Mouse (Mus musculus) midbrain, embryonic 16.5 days (tissue): Measurements from ENCODE around the gene Slc9b1. TPM values are rescaled to one million over a fixed set of nuclear protein-coding genes. Genes with fewer than 3 reads are reported as not detected.

Source experiments
- ATAC-seq: fragments of 200-750 bp; cut with Nextera tagmentation; 2 replicates; pipeline ENCODE4 v1.8.0; 2017; ENCODE audit warnings: moderate TSS enrichment
- H3K27ac ChIP-seq: fragments of 300-500 bp; sonication (generic); 2 replicates; pipeline ENCODE4 v1.5.1; 2014; ENCODE audit warnings: mild to moderate bottlenecking, low read length, mixed read lengths
- H3K27me3 ChIP-seq: fragments of 300-500 bp; sonication (generic); 2 replicates; pipeline ENCODE4 v1.6.1; 2014; ENCODE audit warnings: low read depth, low read length, mixed read lengths; ENCODE audit not compliant: control insufficient read depth, insufficient read depth
- H3K36me3 ChIP-seq: fragments of 300-500 bp; sonication (generic); 2 replicates; pipeline ENCODE4 v1.6.1; 2014; ENCODE audit warnings: mild to moderate bottlenecking, low read length, moderate library complexity, mixed read lengths; ENCODE audit not compliant: control insufficient read depth, insufficient read depth
- H3K4me1 ChIP-seq: fragments of 300-500 bp; sonication (generic); 2 replicates; pipeline ENCODE4 v1.6.1; 2014; ENCODE audit warnings: mild to moderate bottlenecking, low read length, mixed read lengths; ENCODE audit not compliant: control insufficient read depth, insufficient read depth
- H3K4me2 ChIP-seq: fragments of 300-500 bp; sonication (generic); 2 replicates; pipeline ENCODE4 v1.6.1; 2014; ENCODE audit warnings: mild to moderate bottlenecking, low read length, mixed read lengths
- H3K4me3 ChIP-seq: fragments of 300-500 bp; sonication (generic); 2 replicates; pipeline ENCODE4 v1.5.1; 2014; ENCODE audit warnings: low read depth, mild to moderate bottlenecking, low read length, moderate library complexity, mixed read lengths
- H3K9ac ChIP-seq: fragments of 300-500 bp; sonication (generic); 2 replicates; pipeline ENCODE4 v1.6.1; 2014; ENCODE audit warnings: low read depth, low read length, mixed read lengths
- H3K9me3 ChIP-seq: fragments of 300-500 bp; sonication (generic); replicated peaks from 2 replicates; pipeline ENCODE4 v1.6.1; 2014; ENCODE audit warnings: mild to moderate bottlenecking, low read length, mixed read lengths; ENCODE audit not compliant: control insufficient read depth, poor library complexity, severe bottlenecking
- WGBS: fragments of 180-500 bp; shearing (Covaris S2); extraction: QIAGEN DNeasy Blood & Tissue Kit; methylation state at CpG from one replicate; pipeline ENCODE4 v1.1.7; 2014; 5-methylcytosine and 5-hydroxymethylcytosine counted together
- polyA plus RNA-seq: library from polyadenylated mRNA; unstranded; fragments of >200 nt; fragmentation: Nextera tagmentation; extraction: Ambion mirVana; gene quantifications from 2 replicates; pipeline ENCODE4 v1.2.1, GENCODE M21; 2015

Gene Slc9b1
- 0.41 TPM in 1 of 2 replicates, not detected in the other for polyA plus RNA-seq

DNA sequence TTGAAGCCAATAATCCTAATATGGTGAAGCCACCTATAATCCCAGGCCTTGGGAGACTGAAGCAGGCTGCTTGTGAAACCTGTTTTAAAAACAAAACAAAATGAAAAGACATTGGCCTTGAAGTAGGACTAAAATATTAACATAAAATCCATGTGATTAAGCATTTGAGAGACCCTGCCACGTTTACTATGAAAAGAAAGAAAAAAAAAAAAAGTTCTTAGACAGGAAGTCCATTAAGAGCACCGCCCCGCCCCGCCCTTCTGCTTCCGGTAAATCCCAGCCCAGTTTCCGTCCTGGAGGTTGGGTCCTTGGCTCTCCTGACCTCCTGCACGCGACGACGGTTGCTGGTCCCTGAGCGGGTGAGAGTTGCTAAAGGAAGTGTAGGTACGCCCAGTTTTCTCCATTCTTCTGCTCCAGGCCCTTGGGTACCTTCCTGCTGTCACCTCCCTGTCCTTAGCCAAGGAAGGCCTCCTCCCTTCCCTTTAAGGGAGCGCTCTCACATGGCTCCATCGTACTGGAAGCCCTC, at the start of gene Slc9b1:
Gene Slc9b1, plus strand, starts transcription at position 291 of the 526 bp plus-strand sequence.
- no peak for ATAC-seq
- H3K4me3 ChIP-seq: no peak within 1 kb of the TSS
- no peaks in the 10 kb centered on the region for H3K27me3 ChIP-seq
- no peak within 1 kb of the TSS for H3K9ac ChIP-seq
- no peaks in the 10 kb centered on the region for H3K36me3 ChIP-seq
- H3K27ac ChIP-seq: no peak within 1 kb of the TSS
- no peaks in the 10 kb centered on the region for H3K9me3 ChIP-seq
- H3K4me2 ChIP-seq: no peak within 1 kb of the TSS
- WGBS: 78% methylated on average over 14 of the region's 14 CpGs
- H3K4me1 ChIP-seq: no peaks in the 10 kb centered on the region

DNA sequence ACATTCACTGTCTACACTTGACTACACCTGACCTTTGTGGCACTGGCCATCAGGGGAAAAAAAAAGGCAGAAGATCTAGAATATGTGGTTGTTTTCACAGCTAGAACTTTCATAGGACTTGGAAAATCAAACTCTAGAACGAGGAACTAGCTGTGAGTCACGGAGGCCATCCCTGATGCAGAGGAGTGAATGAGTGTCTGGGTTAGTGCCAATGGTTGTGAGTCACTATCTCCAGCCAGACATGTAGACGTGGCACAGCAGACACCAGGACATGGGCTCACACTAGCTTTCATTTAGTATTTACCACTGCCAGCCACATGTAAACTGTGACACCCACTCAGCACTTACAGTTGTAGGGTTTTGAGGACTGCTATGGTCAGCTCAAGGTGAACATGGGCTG, 49.3 kb upstream of the Slc9b1 start:
- Histone ChIP-seq H3K9me3 (no peaks in the 10 kb centered on the region), H3K4me3 (no peak overlapping the region), H3K27me3 (no peaks in the 10 kb centered on the region), H3K4me2 (no peak overlapping the region), H3K4me1 (peaks cover 3% of the 10 kb centered on the region; the same call in 1 of the 2 replicates), H3K27ac (no peak overlapping the region), H3K9ac (no peak overlapping the region), H3K36me3 (no peaks in the 10 kb centered on the region)
- ATAC-seq: no peak
- WGBS: 88% methylated on average over 3 of the region's 3 CpGs

DNA sequence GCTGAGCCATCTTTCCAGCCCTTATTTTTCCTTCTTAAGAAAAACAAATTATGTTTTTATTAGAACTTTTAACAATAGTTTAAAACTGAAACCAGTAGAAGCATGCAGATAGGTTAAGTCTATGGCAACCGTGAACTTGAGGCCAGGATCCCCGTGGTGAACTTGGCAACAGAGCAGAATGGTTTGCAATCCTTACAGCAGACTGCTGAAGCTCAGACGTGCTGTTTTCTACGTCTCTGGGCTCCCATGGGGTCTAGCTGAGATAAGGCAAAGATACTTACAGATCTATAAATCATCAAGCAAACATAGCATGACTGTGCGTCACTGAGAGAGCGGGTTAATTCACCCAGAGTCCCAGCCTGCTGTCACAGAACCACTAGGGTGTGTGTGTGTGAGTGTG, 47.7 kb upstream of the Slc9b1 start:
- no peaks in the 10 kb centered on the region for H3K36me3 ChIP-seq
- H3K9ac ChIP-seq: no peak overlapping the region
- no peaks in the 10 kb centered on the region for H3K9me3 ChIP-seq
- no peak for ATAC-seq
- H3K4me3 ChIP-seq: no peak overlapping the region
- H3K27me3 ChIP-seq: no peaks in the 10 kb centered on the region
- 56% methylated on average over 6 of the region's 6 CpGs for WGBS
- H3K27ac ChIP-seq: no peak overlapping the region
- H3K4me1 ChIP-seq: peaks cover 3% of the 10 kb centered on the region; the same call in 1 of the 2 replicates
- no peak overlapping the region for H3K4me2 ChIP-seq

DNA sequence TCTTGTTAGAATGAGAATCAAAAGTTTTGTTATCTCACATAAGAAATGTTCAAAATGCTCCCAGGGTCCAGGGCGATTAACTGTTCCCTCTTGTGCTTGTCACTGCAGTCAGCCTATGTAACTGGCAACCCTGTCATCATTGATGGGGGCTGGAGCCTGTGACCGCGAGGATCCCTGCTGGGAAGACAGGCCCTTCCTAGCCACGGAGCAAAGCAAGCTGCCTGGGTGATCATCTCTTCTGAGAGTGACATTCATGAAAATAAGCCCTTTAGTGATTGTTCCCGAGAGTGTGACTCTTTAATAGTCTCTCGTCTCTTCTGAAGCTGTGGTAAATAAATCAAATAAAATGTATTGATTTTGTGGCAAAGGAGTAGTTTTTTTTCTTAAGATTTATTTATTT, 43.8 kb upstream of the Slc9b1 start:
- WGBS: 8% methylated on average over 6 of the region's 6 CpGs
- H3K36me3 ChIP-seq: no peaks in the 10 kb centered on the region
- H3K9me3 ChIP-seq: no peaks in the 10 kb centered on the region
- H3K4me3 ChIP-seq: no peak overlapping the region
- peaks cover 11% of the 10 kb centered on the region for H3K4me1 ChIP-seq
- no peak overlapping the region for H3K27ac ChIP-seq
- no peak overlapping the region for H3K9ac ChIP-seq
- no peaks in the 10 kb centered on the region for H3K27me3 ChIP-seq
- ATAC-seq: no peak
- H3K4me2 ChIP-seq: no peak overlapping the region

- H3K9me3 ChIP-seq: no peaks in the 10 kb centered on the region
- H3K4me3 ChIP-seq: no peak overlapping the region
- no peak overlapping the region for H3K27ac ChIP-seq
- no peaks in the 10 kb centered on the region for H3K27me3 ChIP-seq
- no peaks in the 10 kb centered on the region for H3K36me3 ChIP-seq
- no peak overlapping the region for H3K9ac ChIP-seq
- no peak for ATAC-seq
- peaks cover 11% of the 10 kb centered on the region for H3K4me1 ChIP-seq
- no peak overlapping the region for H3K4me2 ChIP-seq
- 9% methylated on average over 9 of the region's 9 CpGs for WGBS
These were observed 43.3 kb upstream of the Slc9b1 start for GRCm38 (mm10) chr3:135304566-135304965.

- Histone ChIP-seq H3K9ac (peak within 1 kb of the TSS; percentile 66), H3K4me3 (peak within 1 kb of the TSS; percentile 31), H3K4me2 (peak within 1 kb of the TSS; percentile 59), H3K9me3 (no peaks in the 10 kb centered on the region), H3K27ac (no peak within 1 kb of the TSS), H3K27me3 (no peaks in the 10 kb centered on the region), H3K36me3 (no peaks in the 10 kb centered on the region), H3K4me1 (peaks cover 11% of the 10 kb centered on the region)
- peak; percentile 83 for ATAC-seq
- WGBS: 11% methylated on average over 27 of the region's 28 CpGs
These were observed 40.2 kb upstream of the Slc9b1 start, which contains the start of gene Slc9b2 for GRCm38 (mm10) chr3:135307411-135308259. TSS of gene Slc9b2 (plus strand) at chr3:135307700.

- ATAC-seq: no peak
- no peak overlapping the region for H3K27ac ChIP-seq
- no peaks in the 10 kb centered on the region for H3K36me3 ChIP-seq
- H3K27me3 ChIP-seq: no peaks in the 10 kb centered on the region
- 5% methylated on average over 2 of the region's 2 CpGs for WGBS
- H3K4me1 ChIP-seq: peaks cover under 1% of the 10 kb centered on the region; the same call in 1 of the 2 replicates
- no peak overlapping the region for H3K4me2 ChIP-seq
- no peak overlapping the region for H3K4me3 ChIP-seq
- H3K9ac ChIP-seq: no peak overlapping the region
- no peaks in the 10 kb centered on the region for H3K9me3 ChIP-seq
These were observed 34.8 kb upstream of the Slc9b1 start for GRCm38 (mm10) chr3:135312916-135313491.

GRCm38 (mm10) chr3:135313727-135314126, 34.1 kb upstream of the Slc9b1 start:
- Histone ChIP-seq H3K9me3 (no peaks in the 10 kb centered on the region), H3K4me1 (no peaks in the 10 kb centered on the region), H3K9ac (no peak overlapping the region), H3K36me3 (no peaks in the 10 kb centered on the region), H3K27ac (no peak overlapping the region), H3K27me3 (no peaks in the 10 kb centered on the region), H3K4me3 (no peak overlapping the region), H3K4me2 (no peak overlapping the region)
- ATAC-seq: peak; percentile 82
- 34% methylated on average over 2 of the region's 2 CpGs for WGBS

GRCm38 (mm10) chr3:135314811-135315210, 33.0 kb upstream of the Slc9b1 start:
- Histone ChIP-seq H3K4me1 (no peaks in the 10 kb centered on the region), H3K4me3 (no peak overlapping the region), H3K9me3 (no peaks in the 10 kb centered on the region), H3K4me2 (no peak overlapping the region), H3K27me3 (no peaks in the 10 kb centered on the region), H3K27ac (no peak overlapping the region), H3K9ac (no peak overlapping the region), H3K36me3 (no peaks in the 10 kb centered on the region)
- ATAC-seq: peak; percentile 54; the same call in 1 of the 2 replicates
- 56% methylated on average over 2 of the region's 2 CpGs for WGBS
